Mouse (Mus musculus) gonadal fat pad, adult 2 months (tissue): ENCODE data around the gene Ccdc149. TPM values are rescaled to one million over a fixed set of nuclear protein-coding genes. Genes with fewer than 3 reads are reported as not detected.

Source experiments
- DNase-seq: peaks from one replicate; pipeline ENCODE4 v3.0.0-alpha.2; 2012; ENCODE audit warnings: low read depth
- polyA plus RNA-seq: library from polyadenylated mRNA; depleted of rRNA; stranded (reverse); fragments of >200 nt; gene quantifications from 2 replicates; pipeline ENCODE4 v1.2.3, GENCODE M21; 2012

The Ccdc149 gene
- polyA plus RNA-seq, 1 experiment: 3.9 TPM

DNA sequence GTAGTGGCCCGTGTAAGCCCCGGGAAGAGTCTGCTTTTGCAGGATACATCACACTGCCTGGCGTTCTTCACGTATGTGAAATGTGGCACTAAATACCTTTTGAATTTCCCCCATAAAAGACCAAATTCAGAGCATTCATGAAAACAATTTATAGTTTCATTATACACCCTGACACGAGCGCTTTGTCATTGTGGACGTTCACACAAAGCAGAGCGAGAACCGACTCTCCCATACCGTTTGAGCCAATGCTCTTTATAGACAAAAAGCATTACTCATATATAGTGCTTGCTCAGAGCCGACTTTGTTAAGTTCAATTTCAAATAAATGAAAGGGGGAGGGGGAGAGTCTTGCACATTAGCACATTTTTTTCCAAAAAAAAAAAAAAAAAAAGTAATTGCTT, 31.0 kb downstream of the Ccdc149 start:
- no peak for DNase-seq

DNA sequence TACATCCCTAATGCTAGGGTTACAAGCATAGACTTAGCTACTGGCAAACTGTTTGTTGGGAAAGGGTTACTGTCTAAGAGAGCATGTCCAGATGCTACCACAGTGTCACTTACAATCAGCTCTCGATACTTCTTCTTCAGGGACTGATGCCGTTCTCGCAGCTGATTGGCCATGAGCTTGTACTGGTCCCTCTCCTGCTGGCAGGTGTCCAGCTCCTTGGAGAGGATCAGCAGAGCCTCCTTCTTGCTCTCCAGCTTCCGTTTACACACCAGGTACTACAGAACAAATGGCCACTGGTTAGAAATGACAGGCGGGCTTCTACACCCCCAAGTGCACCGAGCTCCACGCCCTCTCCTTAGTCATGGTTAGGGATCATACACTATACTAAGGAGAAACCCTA, 32.4 kb downstream of the Ccdc149 start:
- no peak for DNase-seq

DNA sequence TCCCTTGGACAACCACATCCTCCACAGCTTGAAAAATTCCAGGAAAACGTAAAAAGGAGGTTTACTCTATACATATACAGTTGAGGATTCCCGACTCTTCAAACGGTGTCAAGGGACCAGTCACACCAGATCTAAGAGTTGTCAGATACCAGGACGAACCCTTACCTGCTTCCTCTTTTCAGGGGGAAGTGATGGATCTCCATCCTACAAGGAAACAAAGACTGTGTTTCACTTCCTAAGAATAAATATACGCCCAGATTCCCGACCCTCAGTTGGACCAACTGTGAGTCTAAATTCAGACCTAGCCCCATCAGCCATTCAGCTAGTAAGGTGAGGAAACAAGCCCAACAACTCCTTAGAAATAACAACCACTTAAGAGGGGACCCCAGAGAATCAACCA, 35.8 kb downstream of the Ccdc149 start:
- DNase-seq: no peak

- DNase-seq: peak; percentile 13
Measured at GRCm38 (mm10) chr5:52431276-52431844, 40.0 kb downstream of the Ccdc149 start.

DNA sequence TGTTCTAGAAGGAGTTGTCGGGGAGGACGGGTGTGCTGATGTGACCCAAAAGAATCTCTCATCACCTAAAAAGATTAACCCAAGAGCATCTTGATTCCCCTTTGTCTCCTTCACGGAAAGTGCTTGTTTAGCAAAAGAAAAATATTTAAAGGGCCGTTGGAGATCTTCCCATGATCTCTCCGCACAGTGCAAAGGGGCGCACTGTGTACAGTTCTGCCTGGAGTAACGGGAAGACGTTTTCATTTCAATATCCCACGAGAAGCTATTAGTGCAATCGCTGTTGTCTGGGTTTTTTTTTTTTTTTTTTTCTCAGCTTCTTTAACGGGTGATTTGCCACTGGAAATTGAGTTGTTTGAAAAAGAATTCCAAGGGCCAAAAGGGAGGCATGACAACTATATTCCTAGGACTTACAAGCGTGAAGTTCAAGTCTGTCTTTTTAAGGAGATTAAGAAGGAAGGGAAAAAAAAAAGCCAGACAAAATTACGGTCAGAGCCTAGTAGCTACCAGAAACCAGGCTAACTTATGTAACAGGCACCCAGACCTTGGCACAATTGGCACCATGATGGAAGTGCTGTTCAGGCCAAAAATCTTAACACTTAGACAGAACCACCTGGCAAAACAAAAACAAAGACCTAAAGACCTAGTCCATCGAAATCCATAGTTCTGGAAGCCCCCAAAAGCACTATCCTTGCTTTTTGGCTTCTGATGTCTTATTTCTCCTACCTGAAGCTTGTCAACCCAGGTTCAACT, 41.4 kb downstream of the Ccdc149 start:
- no peak for DNase-seq

DNA sequence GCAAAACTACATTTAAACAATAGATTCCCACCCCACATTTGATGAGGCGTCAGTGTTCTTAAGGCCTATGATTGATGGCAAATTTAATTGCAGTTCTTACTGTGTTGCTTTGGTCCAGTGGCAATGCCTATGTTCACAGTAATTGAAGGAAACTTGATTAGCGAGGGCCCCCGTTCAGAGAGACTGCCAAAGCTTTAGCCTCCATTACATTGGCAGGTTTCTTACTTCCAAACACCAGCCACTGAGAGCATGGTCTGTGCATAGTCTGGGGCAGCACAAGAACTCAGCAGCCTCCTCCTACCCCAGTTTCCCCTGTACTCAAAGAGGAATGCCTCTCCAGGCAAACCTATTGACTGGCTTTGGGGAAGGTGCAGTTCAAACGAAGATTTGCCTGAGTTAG, 42.7 kb downstream of the Ccdc149 start:
- DNase-seq: no peak

GRCm38 (mm10) chr5:52425819-52426218, 45.5 kb downstream of the Ccdc149 start:
- DNase-seq: no peak

GRCm38 (mm10) chr5:52423893-52424292, 47.4 kb downstream of the Ccdc149 start:
- DNase-seq: no peak

- no peak for DNase-seq
Measured at GRCm38 (mm10) chr5:52416485-52416884, 54.8 kb downstream of the Ccdc149 start.

- no peak for DNase-seq
Measured at GRCm38 (mm10) chr5:52415917-52416316, 55.4 kb downstream of the Ccdc149 start.

DNA sequence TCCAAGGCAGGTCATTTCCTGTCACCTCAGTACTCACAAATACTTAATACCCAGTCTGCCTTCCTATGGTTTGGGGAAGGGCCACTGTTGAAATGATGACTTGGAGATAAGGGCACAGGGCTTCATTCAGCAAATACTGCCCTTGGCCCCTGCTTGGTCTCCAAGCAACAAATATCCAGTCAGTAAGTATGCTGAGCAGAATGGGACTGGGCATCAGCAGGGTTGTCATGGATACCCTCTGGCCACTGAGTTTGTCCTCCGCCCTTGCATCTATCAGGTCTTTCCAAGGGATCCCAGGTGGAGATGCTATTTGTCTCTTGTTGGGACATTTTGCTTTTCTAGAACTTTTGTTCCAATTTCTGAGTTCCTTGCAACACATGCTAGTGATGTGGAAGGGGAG, 56.1 kb downstream of the Ccdc149 start:
- DNase-seq: no peak

DNA sequence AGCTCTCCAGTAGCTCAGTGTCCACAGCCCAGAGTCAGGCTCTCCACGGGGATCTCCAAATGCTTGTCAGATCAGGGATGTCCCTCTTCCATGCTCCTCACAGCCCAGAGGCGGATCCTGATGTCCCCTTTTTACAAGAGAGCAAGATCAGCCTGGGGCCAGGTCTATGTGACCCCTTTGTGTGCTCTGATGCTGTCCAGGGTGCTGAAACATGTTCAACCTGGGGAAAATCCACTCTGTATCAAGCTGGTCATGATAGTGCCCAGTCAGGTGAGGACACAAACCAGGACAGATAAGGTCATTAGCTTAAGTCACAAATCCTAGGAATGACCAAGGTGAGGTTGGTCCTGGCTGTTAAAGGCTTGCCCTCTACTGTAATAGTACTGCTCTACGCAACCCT, 59.8 kb downstream of the Ccdc149 start:
- no peak for DNase-seq

GRCm38 (mm10) chr5:52410197-52410596, 61.1 kb downstream of the Ccdc149 start:
- no peak for DNase-seq

GRCm38 (mm10) chr5:52408668-52409315, 62.5 kb downstream of the Ccdc149 start:
- no peak for DNase-seq

DNA sequence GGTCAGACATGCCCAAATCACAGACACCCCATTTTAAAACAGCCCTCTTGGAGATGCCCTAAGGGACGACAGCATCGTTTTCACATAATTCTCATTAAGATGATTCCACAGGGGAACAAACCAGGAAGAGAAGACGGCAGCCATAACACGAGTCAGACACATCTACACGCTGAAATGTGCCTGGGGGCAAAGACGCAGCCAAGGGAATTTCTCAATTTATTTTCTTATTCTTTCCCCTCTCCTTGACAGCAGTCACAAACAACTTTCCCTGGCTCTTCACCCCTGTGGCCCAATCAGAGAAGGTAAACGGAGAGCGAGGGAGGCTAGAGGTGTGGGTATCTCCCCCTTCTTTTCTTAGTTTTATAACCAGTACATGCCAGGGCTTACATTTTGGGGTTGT, 66.9 kb downstream of the Ccdc149 start:
- no peak for DNase-seq

GRCm38 (mm10) chr5:52393756-52394155, 77.6 kb downstream of the Ccdc149 start:
- no peak for DNase-seq

GRCm38 (mm10) chr5:52391471-52391870, 79.8 kb downstream of the Ccdc149 start:
- no peak for DNase-seq

- no peak for DNase-seq
Measured at GRCm38 (mm10) chr5:52390381-52390780, 80.9 kb downstream of the Ccdc149 start.

DNA sequence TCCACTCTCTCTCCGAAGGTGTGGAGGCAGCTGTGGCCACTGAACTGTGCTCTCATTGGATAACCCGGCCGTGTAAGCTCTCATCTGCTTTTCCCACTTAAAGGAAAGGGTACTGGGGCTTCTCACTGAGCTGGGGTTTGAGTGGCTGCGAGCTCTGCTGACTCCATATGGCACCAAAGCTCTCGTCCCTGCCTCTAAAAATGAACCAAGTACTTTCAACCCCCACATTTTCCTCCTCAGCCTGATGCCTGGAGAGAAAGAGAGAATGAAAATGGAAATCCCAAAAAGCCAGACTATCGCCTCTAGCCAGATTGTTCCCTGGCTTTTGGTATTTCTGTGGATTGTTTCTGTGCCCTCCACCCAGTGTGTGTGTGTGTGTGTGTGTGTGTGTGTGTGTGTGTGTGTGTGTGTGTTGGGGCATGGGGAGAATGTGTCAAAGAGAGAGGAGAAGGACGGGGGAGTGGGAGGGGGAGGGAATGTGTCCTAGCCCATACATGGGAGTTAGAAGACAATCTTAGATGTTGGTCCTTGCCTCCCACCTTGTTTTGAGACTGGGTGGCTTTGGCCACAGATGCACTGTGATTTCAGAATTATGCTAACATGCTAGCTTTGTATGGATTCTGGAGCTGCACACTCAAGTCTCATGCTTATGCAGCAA, 83.1 kb downstream of the Ccdc149 start:
- DNase-seq: no peak

- no peak for DNase-seq
Measured at GRCm38 (mm10) chr5:52386016-52386415, 85.3 kb downstream of the Ccdc149 start.

- DNase-seq: no peak
Measured at GRCm38 (mm10) chr5:52383748-52384147, 87.6 kb downstream of the Ccdc149 start.

DNA sequence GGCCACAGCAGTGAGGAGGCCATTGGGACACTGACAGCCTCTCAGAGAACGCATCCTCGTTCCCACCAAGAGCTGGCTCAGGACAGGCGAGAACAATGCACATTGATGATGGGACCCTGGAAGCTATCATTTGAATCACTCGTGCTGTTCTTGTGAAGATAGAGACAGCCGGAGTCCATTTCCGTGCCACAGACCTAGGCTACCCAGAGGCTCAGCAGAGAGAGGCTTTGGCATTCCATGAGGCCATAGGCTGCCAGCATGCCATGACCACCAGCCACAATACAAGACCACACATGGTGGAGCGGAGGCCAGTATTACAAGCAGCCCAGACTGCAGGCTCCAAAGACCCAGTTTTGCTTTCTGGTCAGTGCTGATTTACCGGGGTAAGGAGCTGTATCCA, 88.5 kb downstream of the Ccdc149 start:
- no peak for DNase-seq

GRCm38 (mm10) chr5:52375847-52376246, 95.5 kb downstream of the Ccdc149 start:
- DNase-seq: no peak
